Mouse (Mus musculus) MEL (cell line): ENCODE data around the gene Cdca4. TPM values are rescaled to one million over a fixed set of nuclear protein-coding genes. Genes with fewer than 3 reads are reported as not detected.

Source experiments
- DNase-seq: peaks from one replicate; pipeline ENCODE4 v3.0.0; 2011; ENCODE audit warnings: low read depth, low spot score
- H3K27ac ChIP-seq: 2 replicates; pipeline ENCODE4 v1.5.1; 2012; ENCODE audit warnings: low read depth, mild to moderate bottlenecking, control low read depth, low read length, moderate library complexity; ENCODE audit not compliant: control insufficient read depth
- H3K27me3 ChIP-seq, 2 experiments: fragments of 150-350 bp in 1 of 2; sonication (generic) in 1 of 2; 2 replicates each; pipeline ENCODE4 v1.6.1; 2012; ENCODE audit warnings: low read length in 2 of 2, mild to moderate bottlenecking in 2 of 2, improper control_type of control experiment in 1 of 2, moderate library complexity in 1 of 2; ENCODE audit not compliant: insufficient read depth in 2 of 2, control insufficient read depth in 1 of 2
- H3K36me3 ChIP-seq, 2 experiments: 2 replicates each; pipeline ENCODE4 v1.6.1; 2012 to 2014; ENCODE audit warnings: low read length in 2 of 2, improper control_type of control experiment in 1 of 2, inconsistent platforms in 1 of 2, mild to moderate bottlenecking in 1 of 2; ENCODE audit not compliant: insufficient read depth in 2 of 2, control insufficient read depth in 1 of 2
- H3K4me1 ChIP-seq, 2 experiments: fragments of 150-350 bp in 1 of 2; sonication (generic) in 1 of 2; 2 replicates each; pipeline ENCODE4 v1.6.1; 2012; ENCODE audit warnings: low read length in 2 of 2, improper control_type of control experiment in 1 of 2, mild to moderate bottlenecking in 1 of 2; ENCODE audit not compliant: insufficient read depth in 2 of 2, control insufficient read depth in 1 of 2
- H3K4me3 ChIP-seq, 2 experiments: fragments of 150-350 bp in 1 of 2; sonication (generic) in 1 of 2; 2 replicates each; pipeline ENCODE4 v1.5.1; 2012; ENCODE audit warnings: low read depth in 2 of 2, low read length in 2 of 2, mild to moderate bottlenecking in 2 of 2, moderate library complexity in 2 of 2, control low read depth in 1 of 2, improper control_type of control experiment in 1 of 2; ENCODE audit not compliant: control insufficient read depth in 1 of 2, insufficient read depth in 1 of 2
- H3K79me2 ChIP-seq: 2 replicates; pipeline ENCODE4 v1.6.1; 2012; ENCODE audit warnings: mild to moderate bottlenecking, low read length, moderate library complexity; ENCODE audit not compliant: control insufficient read depth, poor library complexity, insufficient read depth
- H3K9ac ChIP-seq: 2 replicates; pipeline ENCODE4 v1.6.1; 2012; ENCODE audit warnings: low read depth, mild to moderate bottlenecking, control low read depth, low read length, moderate library complexity; ENCODE audit not compliant: control insufficient read depth, poor library complexity, severe bottlenecking
- H3K9me3 ChIP-seq: fragments of 150-350 bp; sonication (generic); replicated peaks from 2 replicates; pipeline ENCODE4 v1.6.1; 2012; ENCODE audit warnings: mild to moderate bottlenecking, low read length, improper control_type of control experiment, moderate library complexity; ENCODE audit not compliant: insufficient read depth
- BHLHE40 ChIP-seq: IDR thresholded peaks from 2 replicates; pipeline ENCODE4 v1.6.1; 2012; ENCODE audit warnings: low read depth, mild to moderate bottlenecking, inconsistent platforms, low read length, improper control_type of control experiment, borderline replicate concordance
- CHD1 ChIP-seq: IDR thresholded peaks from 2 replicates; pipeline ENCODE4 v1.6.1; 2012; ENCODE audit warnings: low read depth, mild to moderate bottlenecking, inconsistent platforms, low read length, improper control_type of control experiment
- CHD2 ChIP-seq: IDR thresholded peaks from 2 replicates; pipeline ENCODE4 v1.6.1; 2011; ENCODE audit warnings: low read length, improper control_type of control experiment
- CTCF ChIP-seq, 3 experiments: IDR thresholded peaks in 2 of 3; conservative IDR thresholded peaks in 1 of 3; 2 replicates each; pipeline ENCODE4 v1.5.1; 2011 to 2012; ENCODE audit warnings: low read length in 3 of 3, low read depth in 2 of 3, mild to moderate bottlenecking in 2 of 3, improper control_type of control experiment in 1 of 3, inconsistent platforms in 1 of 3, mixed read lengths in 1 of 3, moderate library complexity in 1 of 3; ENCODE audit not compliant: control insufficient read depth in 1 of 3, insufficient read depth in 1 of 3, poor library complexity in 1 of 3, severe bottlenecking in 1 of 3
- E2F4 ChIP-seq: IDR thresholded peaks from 2 replicates; pipeline ENCODE4 v1.6.1; 2011; ENCODE audit warnings: low read depth, low read length, improper control_type of control experiment, borderline replicate concordance
- ELF1 ChIP-seq: IDR thresholded peaks from 2 replicates; pipeline ENCODE4 v1.6.1; 2014; ENCODE audit warnings: low read depth, mild to moderate bottlenecking, inconsistent platforms, low read length, improper control_type of control experiment, moderate library complexity
- EP300 ChIP-seq, 2 experiments: IDR thresholded peaks; 2 replicates each; pipeline ENCODE4 v1.6.1; 2011; ENCODE audit warnings: improper control_type of control experiment in 2 of 2, low read length in 2 of 2, low read depth in 1 of 2, mild to moderate bottlenecking in 1 of 2
- ETS1 ChIP-seq: IDR thresholded peaks from 2 replicates; pipeline ENCODE4 v1.6.1; 2012; ENCODE audit warnings: low read depth, mild to moderate bottlenecking, inconsistent platforms, low read length, improper control_type of control experiment, moderate library complexity
- GABPA ChIP-seq: IDR thresholded peaks from 2 replicates; pipeline ENCODE4 v1.6.1; 2012; ENCODE audit warnings: low read depth, mild to moderate bottlenecking, inconsistent platforms, low read length, improper control_type of control experiment, moderate library complexity
- GATA1 ChIP-seq: IDR thresholded peaks from 2 replicates; pipeline ENCODE4 v1.6.1; 2011; ENCODE audit warnings: low read depth, low read length, improper control_type of control experiment
- HCFC1 ChIP-seq: IDR thresholded peaks from 2 replicates; pipeline ENCODE4 v1.6.1; 2012; ENCODE audit warnings: low read depth, mild to moderate bottlenecking, inconsistent platforms, low read length, improper control_type of control experiment, moderate library complexity
- JUND ChIP-seq: IDR thresholded peaks from 2 replicates; pipeline ENCODE4 v1.6.1; 2011; ENCODE audit warnings: low read depth, mild to moderate bottlenecking, improper control_type of control experiment, low read length
- KAT2A ChIP-seq: conservative IDR thresholded peaks from 2 replicates; pipeline ENCODE4 v1.6.1; 2012; ENCODE audit warnings: low read depth, low read length, improper control_type of control experiment, inconsistent platforms
- MAFK ChIP-seq: IDR thresholded peaks from 2 replicates; pipeline ENCODE4 v1.6.1; 2011; ENCODE audit warnings: low read depth, mild to moderate bottlenecking, low read length, improper control_type of control experiment, borderline replicate concordance
- MAX ChIP-seq: IDR thresholded peaks from 2 replicates; pipeline ENCODE4 v1.6.1; 2011; ENCODE audit warnings: low read length, improper control_type of control experiment
- MAZ ChIP-seq: IDR thresholded peaks from 2 replicates; pipeline ENCODE4 v1.6.1; 2012; ENCODE audit warnings: low read depth, mild to moderate bottlenecking, inconsistent platforms, low read length, improper control_type of control experiment
- MEF2A ChIP-seq: IDR thresholded peaks from 2 replicates; pipeline ENCODE4 v1.6.1; 2014; ENCODE audit warnings: low read depth, mild to moderate bottlenecking, inconsistent platforms, low read length, improper control_type of control experiment; ENCODE audit not compliant: poor library complexity, insufficient replicate concordance, severe bottlenecking; ENCODE audit errors: extremely low read depth
- MXI1 ChIP-seq: IDR thresholded peaks from 2 replicates; pipeline ENCODE4 v1.6.1; 2011; ENCODE audit warnings: mild to moderate bottlenecking, low read depth, low read length, improper control_type of control experiment
- MYB ChIP-seq: IDR thresholded peaks from 2 replicates; pipeline ENCODE4 v1.6.1; 2011; ENCODE audit warnings: mild to moderate bottlenecking, low read depth, low read length, improper control_type of control experiment
- MYC ChIP-seq: IDR thresholded peaks from 2 replicates; pipeline ENCODE4 v1.6.1; 2011; ENCODE audit warnings: low read depth, mild to moderate bottlenecking, low read length, improper control_type of control experiment, moderate library complexity
- NELFE ChIP-seq: IDR thresholded peaks from 2 replicates; pipeline ENCODE4 v1.6.1; 2011; ENCODE audit warnings: low read depth, low read length, improper control_type of control experiment
- NRF1 ChIP-seq: IDR thresholded peaks from 2 replicates; pipeline ENCODE4 v1.6.1; 2014; ENCODE audit warnings: low read depth, mild to moderate bottlenecking, inconsistent platforms, low read length, improper control_type of control experiment, moderate library complexity; ENCODE audit not compliant: poor library complexity, insufficient read depth, severe bottlenecking
- POLR2A ChIP-seq, 2 experiments: IDR thresholded peaks; 2 replicates each; pipeline ENCODE4 v1.6.1; 2011 to 2012; ENCODE audit warnings: low read length in 2 of 2, mild to moderate bottlenecking in 2 of 2, control low read depth in 1 of 2, improper control_type of control experiment in 1 of 2, low read depth in 1 of 2, moderate library complexity in 1 of 2; ENCODE audit not compliant: control insufficient read depth in 1 of 2, insufficient read depth in 1 of 2, poor library complexity in 1 of 2
- POLR2AphosphoS2 ChIP-seq: IDR thresholded peaks from 2 replicates; pipeline ENCODE4 v1.6.1; 2011; ENCODE audit warnings: low read length, improper control_type of control experiment
- POLR2AphosphoS5 ChIP-seq: IDR thresholded peaks from 2 replicates; pipeline ENCODE4 v1.6.1; 2012; ENCODE audit warnings: low read depth, borderline replicate concordance, mild to moderate bottlenecking, inconsistent platforms, low read length, moderate library complexity, mixed read lengths
- RAD21 ChIP-seq: IDR thresholded peaks from 2 replicates; pipeline ENCODE4 v1.6.1; 2011; ENCODE audit warnings: mild to moderate bottlenecking, low read depth, low read length, improper control_type of control experiment
- RCOR1 ChIP-seq: IDR thresholded peaks from 2 replicates; pipeline ENCODE4 v1.6.1; 2012; ENCODE audit warnings: low read depth, mild to moderate bottlenecking, inconsistent platforms, low read length, improper control_type of control experiment
- SIN3A ChIP-seq: IDR thresholded peaks from 2 replicates; pipeline ENCODE4 v1.6.1; 2012; ENCODE audit warnings: low read length, improper control_type of control experiment, inconsistent platforms
- SMC3 ChIP-seq: IDR thresholded peaks from 2 replicates; pipeline ENCODE4 v1.6.1; 2011; ENCODE audit warnings: low read depth, low read length, improper control_type of control experiment
- TAL1 ChIP-seq: IDR thresholded peaks from 2 replicates; pipeline ENCODE4 v1.6.1; 2012; ENCODE audit warnings: mild to moderate bottlenecking, inconsistent platforms, low read length, moderate library complexity, mixed read lengths
- TBP ChIP-seq: IDR thresholded peaks from 2 replicates; pipeline ENCODE4 v1.8.0; 2011; ENCODE audit warnings: low read depth, low read length, improper control_type of control experiment
- TCF12 ChIP-seq: IDR thresholded peaks from 2 replicates; pipeline ENCODE4 v1.6.1; 2014; ENCODE audit warnings: low read depth, mild to moderate bottlenecking, inconsistent platforms, low read length, improper control_type of control experiment, moderate library complexity
- UBTF ChIP-seq: IDR thresholded peaks from 2 replicates; pipeline ENCODE4 v1.6.1; 2012; ENCODE audit warnings: low read depth, mild to moderate bottlenecking, inconsistent platforms, low read length, improper control_type of control experiment, moderate library complexity, borderline replicate concordance; ENCODE audit not compliant: insufficient read depth
- USF1 ChIP-seq: IDR thresholded peaks from 2 replicates; pipeline ENCODE4 v1.6.1; 2014; ENCODE audit warnings: low read depth, mild to moderate bottlenecking, inconsistent platforms, low read length, improper control_type of control experiment, moderate library complexity
- USF2 ChIP-seq, 2 experiments: IDR thresholded peaks; 2 replicates each; pipeline ENCODE4 v1.6.1; 2011 to 2012; ENCODE audit warnings: improper control_type of control experiment in 2 of 2, low read length in 2 of 2, borderline replicate concordance in 1 of 2, inconsistent platforms in 1 of 2, low read depth in 1 of 2, mild to moderate bottlenecking in 1 of 2; ENCODE audit not compliant: insufficient read depth in 1 of 2
- ZKSCAN1 ChIP-seq: IDR thresholded peaks from 2 replicates; pipeline ENCODE4 v1.6.1; 2012; ENCODE audit warnings: low read depth, mild to moderate bottlenecking, inconsistent platforms, low read length, improper control_type of control experiment, moderate library complexity
- ZMIZ1 ChIP-seq: IDR thresholded peaks from 2 replicates; pipeline ENCODE4 v1.6.1; 2012; ENCODE audit warnings: low read depth, mild to moderate bottlenecking, inconsistent platforms, low read length, improper control_type of control experiment, moderate library complexity
- ZNF384 ChIP-seq: IDR thresholded peaks from 2 replicates; pipeline ENCODE4 v1.6.1; 2012; ENCODE audit warnings: low read depth, mild to moderate bottlenecking, inconsistent platforms, low read length, improper control_type of control experiment
- polyA plus RNA-seq, 2 experiments: library from polyadenylated mRNA; stranded (reverse) in 1 of 2; unstranded in 1 of 2; fragments of >175 nt in 1 of 2; fragments of >200 nt in 1 of 2; gene quantifications; 2 replicates each; pipeline versions ENCODE4 v1.2.1 to v1.2.4; 2012; ENCODE audit warnings: low replicate concordance in 2 of 2, low read depth in 1 of 2; ENCODE audit not compliant: insufficient read length in 2 of 2, insufficient read depth in 1 of 2, missing spikeins in 1 of 2
- total RNA-seq: library from RNA; depleted of rRNA; stranded (reverse); fragments of 300-350 nt; gene quantifications from 2 replicates; pipeline ENCODE4 v1.2.3, GENCODE M21; 2012

Cdca4 gene
- total and polyA plus RNA-seq, 3 experiments = 274 to 279 TPM; not detected in 1

- DNase-seq = peak; percentile 45
- Histone ChIP-seq H3K9me3 (no peaks in the 10 kb centered on the region), H3K79me2 (no peaks in the 10 kb centered on the region), H3K4me3 (no peak overlapping the region), H3K4me1 (peaks cover 9 to 25% of the 10 kb centered on the region in 2 experiments), H3K36me3 (peaks cover 0 to 7% of the 10 kb centered on the region in 2 experiments; a peak in 1 of 4 replicates), H3K27ac (no peak overlapping the region), H3K9ac (no peak overlapping the region), H3K27me3 (no peaks in the 10 kb centered on the region)
- TF ChIP-seq BHLHE40 (peak; percentile 90), MEF2A (no peak), ETS1 (no peak), ZNF384 (no peak), TAL1 (no peak), TCF12 (no peak; the same call in 1 of the 2 replicates), KAT2A (no peak), POLR2AphosphoS2 (no peak), RCOR1 (no peak), NELFE (no peak), POLR2A (IDR thresholded peaks at IDR 0.05; ENCODE audit: control insufficient read depth in 1 of 2, insufficient read depth in 1 of 2, low read depth in 1 of 2, low read length in 2 of 2, poor library complexity in 1 of 2) (no peak), MAFK (no peak), USF2 (IDR thresholded peaks at IDR 0.05; ENCODE audit: borderline replicate concordance in 1 of 2, insufficient read depth in 1 of 2, low read depth in 1 of 2, low read length in 2 of 2) (no peak), EP300 (IDR thresholded peaks at IDR 0.05; ENCODE audit: low read depth in 1 of 2, low read length in 2 of 2) (no peak; a peak in 1 of 4 replicates), HCFC1 (no peak), ZMIZ1 (no peak), NRF1 (no peak), UBTF (no peak), SMC3 (no peak), ELF1 (no peak), USF1 (peak; percentile 53), MYC (peak; percentile 54; the same call in 1 of the 2 replicates), CHD2 (no peak), JUND (no peak), CHD1 (no peak), RAD21 (no peak), MYB (no peak), ZKSCAN1 (no peak), TBP (no peak), CTCF (IDR thresholded peaks at IDR 0.05 in 2 of 3, conservative IDR thresholded peaks at IDR 0.05 in 1 of 3; ENCODE audit: control insufficient read depth in 1 of 3, insufficient read depth in 1 of 3, low read depth in 2 of 3, low read length in 3 of 3, poor library complexity in 1 of 3, severe bottlenecking in 1 of 3) (no peak), E2F4 (no peak), GATA1 (no peak), SIN3A (peak; percentile 25; the same call in 1 of the 2 replicates), MXI1 (peak; percentile 88), MAX (peak; percentile 83), POLR2AphosphoS5 (no peak), MAZ (0 out of 2 replicates have a peak, but pooled peaks have one; percentile 22), GABPA (no peak)
These were observed 40.6 kb upstream of the Cdca4 start for GRCm38 (mm10) chr12:112869783-112870204.
